Mouse (Mus musculus) spleen, postnatal 36 days (tissue): ENCODE measurements around the gene Tecr.

Experiments
- DNase-seq, 2 experiments: peaks; one replicate each; pipeline ENCODE4 v3.0.0; 2022; ENCODE audit warnings: low spot score in 2 of 2, mixed read lengths in 1 of 2

Gene Tecr

DNA sequence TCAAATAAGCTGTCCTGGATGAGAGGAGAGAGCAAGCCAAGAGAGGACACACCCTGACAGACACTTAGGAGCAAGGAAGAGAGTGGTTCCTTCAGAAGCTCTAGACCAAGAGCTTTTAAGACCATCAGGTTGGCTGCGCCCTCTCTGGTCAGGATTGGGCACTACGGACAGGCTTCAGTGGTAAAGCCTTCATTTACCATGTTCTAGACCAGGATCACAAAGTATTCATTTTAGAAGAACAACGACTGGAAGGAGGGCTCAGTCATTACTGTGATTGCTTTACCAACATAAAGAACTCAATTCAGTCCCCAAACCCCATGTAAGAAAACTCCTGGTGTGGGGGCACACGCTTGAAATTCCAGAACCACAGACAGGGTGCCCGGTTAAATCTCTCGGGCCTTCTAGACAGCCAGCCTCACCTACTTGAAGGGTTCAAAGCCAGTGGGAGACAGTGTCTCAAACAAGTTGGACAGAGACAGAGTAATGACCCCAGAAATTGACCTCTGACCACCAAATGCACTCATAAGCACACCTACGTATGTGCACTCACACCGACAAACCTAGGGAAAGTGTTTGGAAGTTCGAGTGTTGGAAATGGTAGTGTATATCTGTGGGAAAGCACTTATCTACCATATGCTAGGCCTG, 41.9 kb downstream of the Tecr start:
- DNase-seq = peak; percentile 26 to 56

DNA sequence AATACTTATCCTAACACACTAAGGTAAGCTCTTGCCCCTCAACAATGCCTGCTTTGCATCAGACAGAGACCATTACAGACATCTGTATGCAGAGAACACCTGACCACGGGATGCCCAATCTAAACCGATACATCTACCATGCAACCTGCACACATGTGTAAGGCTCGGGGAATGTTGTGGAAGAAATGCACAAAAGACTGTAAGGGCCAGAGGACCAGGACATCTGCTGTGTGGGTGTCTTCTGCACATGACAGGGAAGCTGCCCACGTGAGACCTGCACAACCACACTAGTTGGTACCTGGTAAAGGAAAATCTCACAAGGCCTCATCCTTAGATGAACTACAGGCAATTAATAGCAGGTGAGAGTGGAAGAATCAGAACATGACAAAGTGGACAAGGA, 44.5 kb downstream of the Tecr start:
- DNase-seq = no peak

DNA sequence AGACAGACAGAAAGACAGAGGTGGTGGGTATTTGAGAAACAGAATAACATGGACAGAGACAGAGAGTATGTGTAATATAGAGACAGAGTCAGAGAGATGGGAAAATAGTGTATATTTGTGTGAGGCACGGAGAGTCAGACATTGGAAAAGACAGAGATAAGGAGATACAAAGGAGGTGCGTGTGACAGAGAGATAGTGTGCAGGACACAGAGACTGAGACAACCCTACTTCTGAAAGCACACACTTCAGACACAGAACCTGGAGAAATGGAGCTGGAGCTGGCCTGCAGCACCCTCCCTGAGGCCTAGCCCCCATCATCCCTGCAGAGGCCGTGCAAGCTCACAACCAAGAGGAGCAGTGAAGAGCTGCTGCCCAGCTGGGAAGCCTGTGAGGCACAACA, 45.1 kb downstream of the Tecr start:
- no peak for DNase-seq

DNA sequence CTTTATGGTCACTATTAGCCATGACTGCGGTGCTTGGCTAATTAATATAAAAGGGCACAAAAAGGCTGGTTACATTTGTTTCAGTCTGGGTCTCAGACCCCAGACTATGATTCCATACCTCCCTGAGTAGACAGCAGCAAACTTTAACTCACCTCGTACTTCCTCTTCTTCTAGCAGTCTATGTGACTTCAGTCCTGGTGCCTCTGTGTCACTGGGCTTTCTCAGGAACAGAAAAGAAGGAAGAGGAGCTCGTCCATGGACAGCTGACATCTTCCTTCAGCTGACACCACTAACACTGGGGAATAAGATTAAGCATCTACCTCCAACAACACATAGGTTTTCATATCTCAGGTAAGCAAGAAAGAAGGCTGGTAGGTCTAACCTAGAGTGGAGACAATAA, 72.0 kb downstream of the Tecr start, which contains the start of gene Olfr370:
Olfr370 (plus strand) TSS at position 45 of the 400 bp plus-strand sequence.
- DNase-seq = no peak

DNA sequence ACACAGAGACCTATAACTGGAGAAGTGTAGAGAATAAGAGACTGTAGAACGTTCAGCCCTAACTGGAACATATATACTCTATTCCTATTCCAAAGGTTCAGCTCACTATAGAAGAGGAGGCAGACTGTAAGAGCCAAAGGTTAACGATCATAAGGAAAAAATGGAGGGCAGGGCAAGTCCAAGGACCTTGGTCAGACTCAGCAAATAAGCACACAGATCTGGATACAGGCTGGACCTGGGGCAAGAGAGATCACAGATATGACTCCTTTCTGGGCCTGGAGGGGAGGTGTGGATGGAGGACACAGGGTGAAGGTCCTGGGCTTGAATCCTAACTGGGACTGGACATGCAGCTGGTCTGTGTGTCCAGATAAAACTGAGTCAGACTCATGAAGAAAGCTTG, 73.0 kb downstream of the Tecr start:
- no peak for DNase-seq
